Mouse (Mus musculus): ENCODE measurements around the gene Ugt2b34. TPM values are rescaled to one million over a fixed set of nuclear protein-coding genes. Genes with fewer than 3 reads are reported as not detected.

The Ugt2b34 gene
- polyA plus RNA-seq (2016; fragmentation: Nextera tagmentation; extraction: Ambion mirVana) = 0.06 TPM in 1 of 2 replicates, not detected in the other

DNA sequence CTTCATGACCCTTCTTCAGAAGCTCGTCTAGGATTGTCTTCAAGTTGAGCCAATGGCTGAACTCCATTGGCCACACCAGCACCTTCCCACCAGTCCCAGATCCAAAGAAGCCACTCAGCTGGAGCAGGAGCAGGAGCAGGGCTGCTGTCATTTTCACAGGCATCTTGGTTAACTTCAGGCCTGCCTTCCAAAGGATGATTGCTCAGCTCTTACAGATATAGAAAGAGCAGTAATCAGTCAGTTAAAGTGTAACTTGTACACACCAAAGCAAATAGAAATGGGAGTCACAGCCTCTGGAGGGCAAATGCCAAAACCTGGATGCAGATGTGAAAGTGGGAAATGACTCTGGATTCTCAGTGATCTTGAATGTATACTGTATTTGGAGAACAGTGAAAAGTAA lies at the start of gene Ugt2b34:
Ugt2b34 (minus strand) TSS at position 180 of the 400 bp plus-strand sequence.
- H3K4me3 ChIP-seq = no peak within 1 kb of the TSS
- WGBS = 87% methylated on average over 1 of the region's 1 CpGs
- H3K27me3 ChIP-seq = no peaks in the 10 kb centered on the region
- no peak for ATAC-seq (ENCODE audit: insufficient number of reproducible peaks, insufficient read depth, low FRiP score, low TSS enrichment)
- H3K4me1 ChIP-seq = no peaks in the 10 kb centered on the region
- no peak within 1 kb of the TSS for H3K4me2 ChIP-seq (replicated peaks)
- H3K27ac ChIP-seq = no peak within 1 kb of the TSS
- H3K9ac ChIP-seq = no peak within 1 kb of the TSS
- no peaks in the 10 kb centered on the region for H3K36me3 ChIP-seq
- H3K9me3 ChIP-seq = no peaks in the 10 kb centered on the region

DNA sequence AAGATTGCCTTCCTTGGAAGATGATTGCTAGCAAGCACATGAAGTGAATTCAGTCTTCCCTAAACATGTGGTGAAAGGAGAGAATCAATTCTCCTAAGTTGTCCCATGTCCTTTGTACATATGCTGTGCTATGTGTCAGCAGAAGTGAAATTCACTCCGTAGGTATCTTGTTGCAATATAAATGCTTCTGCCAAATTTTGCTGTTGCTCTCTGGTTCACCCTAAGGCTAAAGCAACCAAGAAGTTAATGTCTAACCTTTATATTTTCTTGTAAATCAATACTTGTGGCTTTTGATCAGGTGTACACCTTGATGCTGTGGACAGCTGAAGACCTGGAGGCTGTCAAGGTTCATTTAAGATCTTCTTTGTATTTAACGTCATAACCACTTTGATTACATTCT lies 35.4 kb upstream of the Ugt2b34 start:
- H3K4me2 ChIP-seq (replicated peaks) = no peak overlapping the region
- H3K9ac ChIP-seq = no peak overlapping the region
- no peak overlapping the region for H3K27ac ChIP-seq
- no peak overlapping the region for H3K4me3 ChIP-seq
- H3K36me3 ChIP-seq = no peaks in the 10 kb centered on the region
- no peaks in the 10 kb centered on the region for H3K9me3 ChIP-seq
- H3K4me1 ChIP-seq = no peaks in the 10 kb centered on the region
- WGBS = 82% methylated on average over 2 of the region's 2 CpGs
- no peaks in the 10 kb centered on the region for H3K27me3 ChIP-seq
- ATAC-seq (ENCODE audit: insufficient number of reproducible peaks, insufficient read depth, low FRiP score, low TSS enrichment) = no peak

DNA sequence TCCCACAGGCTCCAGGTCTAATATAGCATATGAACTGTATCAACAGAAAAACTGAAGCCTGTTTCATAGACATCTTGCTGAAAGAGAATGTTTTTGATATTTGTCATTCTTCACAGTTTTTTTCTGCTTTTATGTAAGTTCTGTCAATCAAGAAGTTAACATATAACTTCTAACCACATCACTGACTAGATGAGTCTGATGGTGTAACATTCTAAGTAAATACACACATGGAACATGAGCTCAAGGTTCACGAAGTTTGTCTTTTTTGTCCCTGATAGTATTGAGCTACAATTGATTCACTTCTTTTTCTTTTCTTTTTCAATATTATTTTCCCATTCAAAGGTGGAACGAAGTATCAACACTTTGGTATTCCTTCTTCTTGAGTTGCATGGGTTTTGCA lies 19.7 kb upstream of the Ugt2b34 start, which contains the start of gene Ugt2b1:
Ugt2b1 (minus strand) TSS at position 105 of the 400 bp plus-strand sequence.
- H3K4me1 ChIP-seq = no peaks in the 10 kb centered on the region
- no peaks in the 10 kb centered on the region for H3K36me3 ChIP-seq
- no peaks in the 10 kb centered on the region for H3K27me3 ChIP-seq
- H3K4me3 ChIP-seq = no peak within 1 kb of the TSS
- no peak for ATAC-seq (ENCODE audit: insufficient number of reproducible peaks, insufficient read depth, low FRiP score, low TSS enrichment)
- no peaks in the 10 kb centered on the region for H3K9me3 ChIP-seq
- WGBS = 72% methylated on average over 2 of the region's 2 CpGs
- H3K27ac ChIP-seq = no peak within 1 kb of the TSS
- no peak within 1 kb of the TSS for H3K9ac ChIP-seq
- H3K4me2 ChIP-seq (replicated peaks) = no peak within 1 kb of the TSS

DNA sequence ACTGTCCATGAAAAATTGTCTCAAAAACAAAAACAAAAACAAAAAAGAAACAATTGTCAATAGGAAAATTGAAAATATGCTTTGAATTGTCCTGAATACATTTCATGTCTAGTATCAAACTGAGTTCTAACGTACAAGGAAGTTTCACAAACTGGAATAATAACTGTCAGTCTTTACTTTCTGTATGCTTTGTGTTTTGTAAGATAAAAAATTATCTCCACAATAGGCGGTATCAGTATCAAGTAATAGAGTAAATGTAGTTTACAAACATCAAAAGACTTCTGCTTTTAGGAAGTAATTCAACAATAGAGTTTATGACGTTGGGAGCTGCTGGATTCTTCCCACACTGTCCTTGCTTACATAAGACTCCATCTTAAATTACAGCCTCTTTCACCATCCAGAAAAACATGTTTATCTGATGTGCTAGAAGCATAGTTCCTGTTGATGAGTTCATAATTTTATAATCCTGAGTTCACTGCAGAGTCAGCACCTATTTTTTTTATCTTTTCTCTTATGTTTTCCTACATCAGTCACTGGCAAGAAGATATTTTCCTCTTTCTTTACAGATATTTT lies 14.0 kb upstream of the Ugt2b34 start:
- H3K9ac ChIP-seq = no peak overlapping the region
- no peaks in the 10 kb centered on the region for H3K4me1 ChIP-seq
- H3K27ac ChIP-seq = no peak overlapping the region
- no peak overlapping the region for H3K4me2 ChIP-seq (replicated peaks)
- H3K36me3 ChIP-seq = no peaks in the 10 kb centered on the region
- H3K4me3 ChIP-seq = no peak overlapping the region
- ATAC-seq (ENCODE audit: insufficient number of reproducible peaks, insufficient read depth, low FRiP score, low TSS enrichment) = no peak
- WGBS = 75% methylated on average over 3 of the region's 3 CpGs
- H3K9me3 ChIP-seq = no peaks in the 10 kb centered on the region
- H3K27me3 ChIP-seq = no peaks in the 10 kb centered on the region

DNA sequence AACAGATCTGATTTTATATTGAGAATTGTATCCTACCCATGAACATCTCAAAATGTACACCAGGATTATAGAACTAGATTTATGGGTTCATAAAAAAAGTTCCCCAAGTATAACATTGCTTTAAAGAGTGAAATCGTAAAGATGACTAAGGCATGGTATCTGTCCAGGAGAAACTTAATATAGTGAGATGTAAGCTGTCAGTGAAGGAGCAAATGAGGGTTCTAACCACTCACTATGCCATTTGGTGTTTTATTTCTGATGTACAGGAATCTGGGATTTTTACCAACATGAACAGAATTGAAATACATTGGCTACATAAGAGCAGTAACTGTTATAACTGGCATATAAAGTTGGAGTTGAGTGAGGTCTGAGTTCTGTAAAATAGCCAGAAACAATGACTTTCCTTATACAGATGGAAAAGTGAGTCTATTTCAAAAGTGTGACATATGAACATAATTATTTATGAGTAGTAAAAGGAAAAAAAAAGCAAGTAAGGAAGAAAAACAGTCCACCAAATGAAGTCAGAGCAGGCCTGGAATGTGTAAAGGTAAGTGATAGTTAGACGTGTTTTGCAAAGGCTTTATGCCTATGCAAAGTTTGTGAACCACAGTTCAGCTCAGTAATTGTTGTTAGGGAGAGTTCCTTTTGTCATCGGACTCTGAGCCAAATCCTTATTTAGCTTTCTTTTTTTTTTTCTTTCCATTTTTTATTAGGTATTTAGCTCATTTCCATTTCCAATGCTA lies 4.8 kb upstream of the Ugt2b34 start:
- no peak overlapping the region for H3K9ac ChIP-seq
- no peaks in the 10 kb centered on the region for H3K27me3 ChIP-seq
- H3K4me1 ChIP-seq = no peaks in the 10 kb centered on the region
- 83% methylated on average over 3 of the region's 3 CpGs for WGBS
- no peak overlapping the region for H3K4me3 ChIP-seq
- H3K4me2 ChIP-seq (replicated peaks) = no peak overlapping the region
- H3K36me3 ChIP-seq = no peaks in the 10 kb centered on the region
- ATAC-seq (ENCODE audit: insufficient number of reproducible peaks, insufficient read depth, low FRiP score, low TSS enrichment) = no peak
- no peaks in the 10 kb centered on the region for H3K9me3 ChIP-seq
- H3K27ac ChIP-seq = no peak overlapping the region

DNA sequence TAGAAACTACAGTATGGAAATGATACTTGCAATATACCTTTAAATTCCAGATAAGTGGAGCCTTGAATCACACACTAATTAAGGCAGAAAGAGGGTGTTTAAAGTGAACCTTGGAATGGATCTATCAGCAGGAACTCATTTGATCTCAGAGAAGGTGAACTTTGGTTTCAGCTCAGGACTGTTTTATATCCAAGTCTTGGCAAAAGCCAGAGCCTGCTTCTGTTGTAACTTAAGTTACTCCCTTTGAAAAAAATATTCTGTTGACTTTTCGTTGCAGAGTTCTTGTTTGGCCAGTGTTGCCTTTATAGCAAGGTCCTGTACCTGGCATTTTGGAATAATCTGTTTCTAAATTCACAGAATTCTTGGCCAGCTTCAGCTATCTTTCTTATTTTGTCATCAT lies 4.0 kb upstream of the Ugt2b34 start:
- H3K4me2 ChIP-seq (replicated peaks) = no peak overlapping the region
- no peaks in the 10 kb centered on the region for H3K4me1 ChIP-seq
- no peak for ATAC-seq (ENCODE audit: insufficient number of reproducible peaks, insufficient read depth, low FRiP score, low TSS enrichment)
- H3K27me3 ChIP-seq = no peaks in the 10 kb centered on the region
- H3K4me3 ChIP-seq = no peak overlapping the region
- WGBS = 67% methylated on average over 1 of the region's 1 CpGs
- H3K27ac ChIP-seq = no peak overlapping the region
- H3K36me3 ChIP-seq = no peaks in the 10 kb centered on the region
- no peaks in the 10 kb centered on the region for H3K9me3 ChIP-seq
- no peak overlapping the region for H3K9ac ChIP-seq

DNA sequence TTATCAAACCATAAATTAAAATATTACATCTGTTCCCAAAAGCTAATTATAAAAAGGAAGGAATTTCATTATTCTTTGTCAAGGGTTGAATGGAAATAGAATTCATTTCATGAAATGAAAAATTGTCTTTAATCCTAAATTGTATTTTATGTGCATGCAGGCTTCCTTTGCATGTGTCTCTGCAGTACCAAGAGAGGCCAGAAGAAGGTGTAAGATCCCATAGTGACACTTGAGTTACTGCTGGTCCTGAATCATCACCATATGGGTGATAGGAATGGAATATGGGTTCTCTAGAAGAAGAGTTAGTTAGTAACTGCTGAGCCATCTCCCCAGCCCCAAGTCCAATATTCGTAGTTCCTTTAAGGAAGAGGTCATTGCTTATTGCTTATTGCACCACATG lies 16.8 kb downstream of the Ugt2b34 start:
- no peak for ATAC-seq (ENCODE audit: insufficient number of reproducible peaks, insufficient read depth, low FRiP score, low TSS enrichment)
- Histone ChIP-seq H3K4me2 (replicated peaks) (no peak overlapping the region), H3K36me3 (no peaks in the 10 kb centered on the region), H3K9ac (no peak overlapping the region), H3K4me1 (no peaks in the 10 kb centered on the region), H3K27me3 (no peaks in the 10 kb centered on the region), H3K27ac (no peak overlapping the region), H3K4me3 (no peak overlapping the region), H3K9me3 (no peaks in the 10 kb centered on the region)
- WGBS = 80% methylated on average over 1 of the region's 1 CpGs

DNA sequence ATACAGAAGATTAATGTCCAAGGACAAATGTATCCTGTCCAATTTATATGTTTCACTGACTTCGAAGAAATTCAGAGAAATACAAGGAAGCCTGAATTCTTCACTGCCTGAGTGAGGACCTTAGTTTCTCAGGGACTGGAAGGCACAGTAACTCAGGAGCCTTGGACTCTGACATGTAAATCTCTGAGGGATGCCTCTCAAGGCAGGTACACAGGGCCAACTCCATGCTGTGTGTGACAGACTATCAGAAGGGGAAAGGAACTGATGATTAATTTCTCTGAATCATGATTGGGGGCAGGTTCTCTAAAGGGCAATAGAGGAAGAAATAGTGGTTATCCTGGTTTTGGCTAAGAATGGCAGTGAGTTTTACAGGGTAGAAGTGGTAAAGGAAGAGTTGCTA lies 18.3 kb downstream of the Ugt2b34 start:
- 84% methylated on average over 1 of the region's 1 CpGs for WGBS
- Histone ChIP-seq H3K4me3 (no peak overlapping the region), H3K27me3 (no peaks in the 10 kb centered on the region), H3K4me2 (replicated peaks) (no peak overlapping the region), H3K4me1 (no peaks in the 10 kb centered on the region), H3K9ac (no peak overlapping the region), H3K36me3 (no peaks in the 10 kb centered on the region), H3K27ac (no peak overlapping the region), H3K9me3 (no peaks in the 10 kb centered on the region)
- no peak for ATAC-seq (ENCODE audit: insufficient number of reproducible peaks, insufficient read depth, low FRiP score, low TSS enrichment)

DNA sequence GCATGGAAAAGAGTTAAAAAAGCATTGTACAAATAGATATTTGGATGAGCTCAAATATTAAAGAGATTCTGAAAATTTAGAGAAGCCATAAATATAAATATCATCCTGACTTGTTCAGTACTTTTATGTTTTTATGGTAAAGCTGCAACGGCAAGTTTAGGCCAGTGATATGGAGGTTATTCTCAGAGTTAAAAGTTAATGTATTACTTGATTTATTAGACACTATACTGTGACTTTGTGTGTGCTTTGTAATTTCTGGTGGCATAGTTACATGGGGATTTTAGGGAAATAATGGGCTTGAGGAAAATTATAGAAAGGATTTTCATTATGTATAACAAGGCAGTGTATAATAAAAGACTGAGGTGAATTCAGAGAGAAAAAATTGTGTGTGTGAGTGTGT lies 19.7 kb downstream of the Ugt2b34 start:
- H3K9ac ChIP-seq = no peak overlapping the region
- ATAC-seq (ENCODE audit: insufficient number of reproducible peaks, insufficient read depth, low FRiP score, low TSS enrichment) = no peak
- no peaks in the 10 kb centered on the region for H3K9me3 ChIP-seq
- H3K27me3 ChIP-seq = no peaks in the 10 kb centered on the region
- no peak overlapping the region for H3K4me2 ChIP-seq (replicated peaks)
- H3K36me3 ChIP-seq = no peaks in the 10 kb centered on the region
- 91% methylated on average over 1 of the region's 1 CpGs for WGBS
- H3K4me3 ChIP-seq = no peak overlapping the region
- no peak overlapping the region for H3K27ac ChIP-seq
- H3K4me1 ChIP-seq = no peaks in the 10 kb centered on the region

DNA sequence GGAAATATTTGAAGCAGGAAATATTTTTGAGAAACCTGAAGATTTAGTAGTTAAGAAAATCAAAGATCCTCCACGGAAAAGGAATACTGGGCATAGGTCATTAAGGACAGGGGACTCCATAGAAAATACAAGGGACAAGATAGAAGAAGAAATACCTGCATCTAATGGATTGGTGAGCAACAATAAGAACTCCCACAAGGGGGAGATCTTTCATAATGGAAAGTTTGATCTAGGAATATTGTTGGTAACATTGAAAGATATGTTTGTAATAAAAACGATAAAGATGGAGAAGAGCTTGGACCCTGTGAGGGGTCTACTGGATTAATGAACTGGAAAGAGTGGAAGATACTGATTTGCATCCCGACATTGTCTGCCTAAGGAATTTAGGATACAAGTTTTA lies 20.1 kb downstream of the Ugt2b34 start:
- no peak overlapping the region for H3K27ac ChIP-seq

DNA sequence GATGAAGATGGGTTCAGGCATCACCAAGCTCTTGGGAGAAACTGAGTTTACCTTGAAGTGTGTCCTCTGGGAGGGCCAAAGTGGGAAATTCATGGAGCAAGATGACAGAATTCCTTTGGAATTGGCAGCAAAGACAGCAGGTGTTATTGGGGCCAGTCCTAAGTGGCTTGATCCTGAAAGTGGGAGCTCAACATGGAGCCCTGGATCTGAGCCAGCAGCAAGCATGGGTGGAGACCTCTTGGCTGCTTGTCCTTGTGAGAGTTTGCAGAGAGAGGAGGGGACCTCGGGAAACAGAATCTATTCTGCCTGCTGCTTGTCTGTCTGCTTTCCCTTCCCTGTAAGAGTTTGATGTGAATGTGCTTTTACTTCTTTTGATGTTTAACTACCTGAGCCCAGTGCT lies 34.9 kb downstream of the Ugt2b34 start:
- H3K4me3 ChIP-seq = no peak overlapping the region
- no peaks in the 10 kb centered on the region for H3K27me3 ChIP-seq
- no peak overlapping the region for H3K4me2 ChIP-seq (replicated peaks)
- H3K36me3 ChIP-seq = no peaks in the 10 kb centered on the region
- no peak overlapping the region for H3K9ac ChIP-seq
- H3K4me1 ChIP-seq = no peaks in the 10 kb centered on the region
- no peaks in the 10 kb centered on the region for H3K9me3 ChIP-seq
- ATAC-seq (ENCODE audit: insufficient number of reproducible peaks, insufficient read depth, low FRiP score, low TSS enrichment) = no peak
- 52% methylated on average over 1 of the region's 1 CpGs for WGBS
- no peak overlapping the region for H3K27ac ChIP-seq

More for the DNA sequence above, 20.1 kb downstream of the Ugt2b34 start:
- Histone ChIP-seq H3K27me3 (no peaks in the 10 kb centered on the region), H3K4me3 (no peak overlapping the region), H3K9ac (no peak overlapping the region), H3K4me2 (replicated peaks) (no peak overlapping the region), H3K9me3 (no peaks in the 10 kb centered on the region), H3K36me3 (no peaks in the 10 kb centered on the region), H3K4me1 (no peaks in the 10 kb centered on the region)
- no peak for ATAC-seq (ENCODE audit: insufficient number of reproducible peaks, insufficient read depth, low FRiP score, low TSS enrichment)
- WGBS = 46% methylated on average over 3 of the region's 3 CpGs

DNA sequence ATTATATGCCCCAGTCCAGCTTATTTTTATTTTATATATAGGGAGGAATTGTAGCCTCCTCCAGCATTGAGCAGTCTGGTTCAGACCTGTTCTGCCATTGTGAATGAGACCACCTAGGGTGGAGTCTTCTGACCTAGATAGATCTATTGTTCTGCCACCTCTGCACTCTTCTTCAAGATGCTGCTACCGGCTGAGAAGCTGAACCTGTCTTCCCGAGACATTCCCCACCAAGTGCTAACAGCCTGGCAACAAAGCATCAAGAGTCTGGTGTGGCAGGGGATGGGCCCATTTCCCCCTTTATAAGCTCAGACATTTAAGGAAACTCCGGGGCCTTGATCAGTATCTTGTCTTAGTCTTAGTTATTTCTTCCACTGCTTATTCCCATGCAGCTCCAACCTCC lies 48.4 kb downstream of the Ugt2b34 start:
- Histone ChIP-seq H3K27ac (no peak overlapping the region), H3K9me3 (no peaks in the 10 kb centered on the region), H3K4me2 (replicated peaks) (no peak overlapping the region), H3K4me3 (no peak overlapping the region), H3K36me3 (no peaks in the 10 kb centered on the region), H3K27me3 (no peaks in the 10 kb centered on the region), H3K4me1 (no peaks in the 10 kb centered on the region), H3K9ac (no peak overlapping the region)
- ATAC-seq (ENCODE audit: insufficient number of reproducible peaks, insufficient read depth, low FRiP score, low TSS enrichment) = no peak
- WGBS = 43% methylated on average over 3 of the region's 3 CpGs

Data from embryonic facial prominence, embryonic 12.5 days (tissue).